Mouse (Mus musculus) spleen, adult 2 months (tissue): ENCODE data around the gene Fads2. TPM values are rescaled to one million over a fixed set of nuclear protein-coding genes. Genes with fewer than 3 reads are reported as not detected.

Source experiments
- DNase-seq, 2 experiments: peaks; one replicate each; pipeline versions ENCODE4 v3.0.0 to v3.0.0-alpha.2; 2012 to 2021; ENCODE audit warnings: low spot score in 2 of 2, low read depth in 1 of 2
- H3K27ac ChIP-seq: fragments of 200-500 bp; 2 replicates; pipeline ENCODE4 v1.5.1; 2012; ENCODE audit warnings: low read length, inconsistent platforms; ENCODE audit not compliant: insufficient read depth
- H3K27me3 ChIP-seq: fragments of 200-500 bp; 2 replicates; pipeline ENCODE4 v1.6.1; 2012; ENCODE audit warnings: mild to moderate bottlenecking, moderate library complexity, low read length, inconsistent platforms; ENCODE audit not compliant: control insufficient read depth, insufficient read depth
- H3K36me3 ChIP-seq: fragments of 200-500 bp; 2 replicates; pipeline ENCODE4 v1.6.1; 2012; ENCODE audit warnings: mild to moderate bottlenecking, low read length, inconsistent platforms; ENCODE audit not compliant: control insufficient read depth, insufficient read depth
- H3K4me1 ChIP-seq: fragments of 200-500 bp; 2 replicates; pipeline ENCODE4 v1.6.1; 2011; ENCODE audit warnings: inconsistent platforms; ENCODE audit not compliant: control insufficient read depth, insufficient read depth, insufficient read length
- H3K4me3 ChIP-seq: fragments of 200-500 bp; 2 replicates; pipeline ENCODE4 v1.5.1; 2011; ENCODE audit warnings: mild to moderate bottlenecking, inconsistent platforms; ENCODE audit not compliant: insufficient read depth, insufficient read length; ENCODE audit errors: extremely low read depth
- CTCF ChIP-seq: fragments of 200-500 bp; IDR thresholded peaks from 2 replicates; pipeline ENCODE4 v1.5.1; 2011; ENCODE audit warnings: mild to moderate bottlenecking, inconsistent platforms; ENCODE audit not compliant: insufficient read depth, insufficient read length, insufficient replicate concordance; ENCODE audit errors: extremely low read depth
- POLR2A ChIP-seq: fragments of 200-500 bp; IDR thresholded peaks from 2 replicates; pipeline ENCODE4 v1.6.1; 2011; ENCODE audit warnings: low read depth, low read length, inconsistent platforms
- WGBS: fragments of 180-500 bp; shearing (Covaris S2); methylation state at CpG from one replicate; pipeline ENCODE4 v1.1.7; 2018; 5-methylcytosine and 5-hydroxymethylcytosine counted together
- polyA plus RNA-seq: library from polyadenylated mRNA; depleted of rRNA; stranded (reverse); fragments of >200 nt; gene quantifications from 2 replicates; pipeline ENCODE4 v1.2.3, GENCODE M21; 2012

Fads2 gene
- polyA plus RNA-seq, 1 experiment, result 9.6 TPM

- H3K27me3 ChIP-seq, result no peaks in the 10 kb centered on the region
- no peak for DNase-seq
- 36% methylated on average over 8 of the region's 8 CpGs for WGBS
These were observed 31.2 kb downstream of the Fads2 start for GRCm38 (mm10) chr19:10070186-10070980.

GRCm38 (mm10) chr19:10067701-10068100 lies 33.8 kb downstream of the Fads2 start:
- Histone ChIP-seq H3K4me3 (no peak overlapping the region), H3K4me1 (peaks cover 29% of the 10 kb centered on the region; the same call in 1 of the 2 replicates), H3K36me3 (no peaks in the 10 kb centered on the region), H3K27ac (no peak overlapping the region), H3K27me3 (no peaks in the 10 kb centered on the region)
- DNase-seq, result no peak
- WGBS, result 84% methylated on average over 7 of the region's 7 CpGs
- TF ChIP-seq CTCF (no peak), POLR2A (no peak)

More at GRCm38 (mm10) chr19:10070186-10070980, 31.2 kb downstream of the Fads2 start:
- no peak overlapping the region for H3K27ac ChIP-seq
- peaks cover 13% of the 10 kb centered on the region; the same call in 1 of the 2 replicates for H3K4me1 ChIP-seq
- H3K36me3 ChIP-seq, result no peaks in the 10 kb centered on the region
- no peak overlapping the region for H3K4me3 ChIP-seq
- no peak for TF ChIP-seq CTCF
- TF ChIP-seq POLR2A, result no peak

- Histone ChIP-seq H3K27me3 (no peaks in the 10 kb centered on the region), H3K36me3 (no peaks in the 10 kb centered on the region), H3K4me3 (no peak overlapping the region), H3K27ac (no peak overlapping the region), H3K4me1 (peaks cover 24% of the 10 kb centered on the region; the same call in 1 of the 2 replicates)
- TF ChIP-seq CTCF, result no peak
- TF ChIP-seq POLR2A, result no peak
- WGBS, result 57% methylated on average over 3 of the region's 3 CpGs
- no peak for DNase-seq
These were observed 35.0 kb downstream of the Fads2 start for GRCm38 (mm10) chr19:10066502-10066901.

GRCm38 (mm10) chr19:10066189-10066500 lies 35.4 kb downstream of the Fads2 start:
- TF ChIP-seq CTCF, result no peak
- no peak for TF ChIP-seq POLR2A
- H3K27ac ChIP-seq, result no peak overlapping the region
- DNase-seq, result no peak
- H3K36me3 ChIP-seq, result no peaks in the 10 kb centered on the region
- peaks cover 24% of the 10 kb centered on the region; the same call in 1 of the 2 replicates for H3K4me1 ChIP-seq
- 75% methylated on average over 4 of the region's 4 CpGs for WGBS
- H3K27me3 ChIP-seq, result no peaks in the 10 kb centered on the region
- H3K4me3 ChIP-seq, result no peak overlapping the region

GRCm38 (mm10) chr19:10065465-10066188 lies 35.9 kb downstream of the Fads2 start:
- peaks cover 24% of the 10 kb centered on the region; the same call in 1 of the 2 replicates for H3K4me1 ChIP-seq
- H3K4me3 ChIP-seq, result no peak overlapping the region
- H3K27ac ChIP-seq, result no peak overlapping the region
- no peak for TF ChIP-seq CTCF
- TF ChIP-seq POLR2A, result no peak
- no peaks in the 10 kb centered on the region for H3K27me3 ChIP-seq
- H3K36me3 ChIP-seq, result no peaks in the 10 kb centered on the region
- 59% methylated on average over 5 of the region's 5 CpGs for WGBS
- no peak for DNase-seq

- H3K36me3 ChIP-seq, result no peaks in the 10 kb centered on the region
These were observed 37.2 kb downstream of the Fads2 start for GRCm38 (mm10) chr19:10064173-10065012.

More at GRCm38 (mm10) chr19:10064173-10065012, 37.2 kb downstream of the Fads2 start:
- no peak overlapping the region for H3K27ac ChIP-seq
- H3K4me1 ChIP-seq, result peaks cover 17% of the 10 kb centered on the region; the same call in 1 of the 2 replicates
- TF ChIP-seq CTCF (no peak), POLR2A (no peak)
- 17% methylated on average over 10 of the region's 10 CpGs for WGBS
- no peak overlapping the region for H3K4me3 ChIP-seq
- H3K27me3 ChIP-seq, result no peaks in the 10 kb centered on the region
- peak; percentile 14 to 33 for DNase-seq
